Mouse (Mus musculus) spleen, embryonic (tissue): Measurements from ENCODE around the gene Aldh3b2.

Source experiments
- CTCF ChIA-PET: fragments of 350-600 bp; sonication (Branson Sonifier 250); formaldehyde crosslinking; loops from one replicate; lab custom pipeline; 2022; lab: Charles Lee

Gene Aldh3b2

GRCm38 (mm10) chr19:3972229-3972628 is at the start of gene Aldh3b2:
Gene Aldh3b2 (plus strand): TSS chr19:3972328.
- CTCF ChIA-PET, result interaction anchor here (0.6 kb wide), 1 partner anchor 123 kb away, joined by 3 read pairs; no protein-coding TSS in a partner anchor

GRCm38 (mm10) chr19:3922661-3923371 is 49.3 kb upstream of the Aldh3b2 start:
- CTCF ChIA-PET, result interaction anchor here (0.6 to 0.9 kb wide), 3 partner anchors 19 to 66 kb away, joined by 3 read pairs; no protein-coding TSS in a partner anchor

- CTCF ChIA-PET, result no interaction called here
Measured at GRCm38 (mm10) chr19:3923586-3923985, 48.5 kb upstream of the Aldh3b2 start.

GRCm38 (mm10) chr19:3924190-3924589 is 47.9 kb upstream of the Aldh3b2 start:
- CTCF ChIA-PET, result no interaction called here

- CTCF ChIA-PET, result no interaction called here
Measured at GRCm38 (mm10) chr19:3924868-3925267, 47.3 kb upstream of the Aldh3b2 start.

- CTCF ChIA-PET, result no interaction called here
Measured at GRCm38 (mm10) chr19:3925859-3926258, 46.3 kb upstream of the Aldh3b2 start.

GRCm38 (mm10) chr19:3926279-3926678 is 45.8 kb upstream of the Aldh3b2 start:
- CTCF ChIA-PET, result interaction anchor here (0.5 kb wide), 1 partner anchor 22 kb away, joined by 3 read pairs; no protein-coding TSS in a partner anchor

GRCm38 (mm10) chr19:3926685-3927084 is 45.4 kb upstream of the Aldh3b2 start:
- CTCF ChIA-PET, result interaction anchor here (0.5 kb wide), 1 partner anchor 22 kb away, joined by 3 read pairs; no protein-coding TSS in a partner anchor

GRCm38 (mm10) chr19:3927989-3928388 is 44.1 kb upstream of the Aldh3b2 start:
- CTCF ChIA-PET, result interaction anchor here (0.5 to 0.7 kb wide), 2 partner anchors 191 to 404 kb away, joined by 3 to 24 read pairs; no protein-coding TSS in a partner anchor

- CTCF ChIA-PET, result interaction anchor here (0.7 kb wide), 1 partner anchor 403 kb away, joined by 24 read pairs; no protein-coding TSS in a partner anchor
Measured at GRCm38 (mm10) chr19:3928779-3929178, 43.3 kb upstream of the Aldh3b2 start.

GRCm38 (mm10) chr19:3929211-3929941 is 42.8 kb upstream of the Aldh3b2 start, which contains the start of gene Aldh3b1:
Gene Aldh3b1 (minus strand): TSS chr19:3929808.
- CTCF ChIA-PET, result interaction anchor here (0.6 kb wide), 1 partner anchor 28 kb away, joined by 4 read pairs; no protein-coding TSS in a partner anchor

GRCm38 (mm10) chr19:3930262-3931057 is 41.7 kb upstream of the Aldh3b2 start:
- CTCF ChIA-PET, result interaction anchor here (0.5 to 0.6 kb wide), 2 partner anchors 13 to 29 kb away, joined by 3 to 4 read pairs; no protein-coding TSS in a partner anchor

GRCm38 (mm10) chr19:3931716-3932115 is 40.4 kb upstream of the Aldh3b2 start:
- CTCF ChIA-PET, result no interaction called here

- CTCF ChIA-PET, result interaction anchor here (0.5 to 0.9 kb wide), 3 partner anchors 9 to 298 kb away, joined by 3 to 4 read pairs (median 3); no protein-coding TSS in a partner anchor
Measured at GRCm38 (mm10) chr19:3935032-3935895, 36.9 kb upstream of the Aldh3b2 start, which contains the start of gene Unc93b1. Gene Unc93b1 (plus strand): TSS chr19:3935186.

GRCm38 (mm10) chr19:3935896-3936850 is 36.0 kb upstream of the Aldh3b2 start:
- CTCF ChIA-PET, result interaction anchor here (0.5 to 0.9 kb wide), 3 partner anchors 8 to 23 kb away, joined by 3 read pairs; partner anchors contain the start of gene Ndufs8

GRCm38 (mm10) chr19:3942315-3942714 is 29.8 kb upstream of the Aldh3b2 start:
- CTCF ChIA-PET, result interaction anchor here (1.0 kb wide), 1 partner anchor 20 kb away, joined by 3 read pairs; no protein-coding TSS in a partner anchor

GRCm38 (mm10) chr19:3942986-3943735 is 29.0 kb upstream of the Aldh3b2 start:
- CTCF ChIA-PET, result interaction anchor here (0.5 to 1.0 kb wide), 2 partner anchors 20 to 619 kb away, joined by 3 read pairs; no protein-coding TSS in a partner anchor
